Mouse (Mus musculus) embryonic fibroblast, embryonic 13.5 days (primary cell): ENCODE results near the gene Cox4i2.

Experiments
- CTCF ChIP-seq: IDR thresholded peaks from 2 replicates; pipeline ENCODE4 v1.5.1; 2011; ENCODE audit warnings: mild to moderate bottlenecking, control low read depth, low read length, moderate library complexity, borderline replicate concordance; ENCODE audit not compliant: insufficient read depth
- POLR2A ChIP-seq: IDR thresholded peaks from 2 replicates; pipeline ENCODE4 v1.6.1; 2011; ENCODE audit warnings: low read depth, mild to moderate bottlenecking, control low read depth, low read length, moderate library complexity

DNA sequence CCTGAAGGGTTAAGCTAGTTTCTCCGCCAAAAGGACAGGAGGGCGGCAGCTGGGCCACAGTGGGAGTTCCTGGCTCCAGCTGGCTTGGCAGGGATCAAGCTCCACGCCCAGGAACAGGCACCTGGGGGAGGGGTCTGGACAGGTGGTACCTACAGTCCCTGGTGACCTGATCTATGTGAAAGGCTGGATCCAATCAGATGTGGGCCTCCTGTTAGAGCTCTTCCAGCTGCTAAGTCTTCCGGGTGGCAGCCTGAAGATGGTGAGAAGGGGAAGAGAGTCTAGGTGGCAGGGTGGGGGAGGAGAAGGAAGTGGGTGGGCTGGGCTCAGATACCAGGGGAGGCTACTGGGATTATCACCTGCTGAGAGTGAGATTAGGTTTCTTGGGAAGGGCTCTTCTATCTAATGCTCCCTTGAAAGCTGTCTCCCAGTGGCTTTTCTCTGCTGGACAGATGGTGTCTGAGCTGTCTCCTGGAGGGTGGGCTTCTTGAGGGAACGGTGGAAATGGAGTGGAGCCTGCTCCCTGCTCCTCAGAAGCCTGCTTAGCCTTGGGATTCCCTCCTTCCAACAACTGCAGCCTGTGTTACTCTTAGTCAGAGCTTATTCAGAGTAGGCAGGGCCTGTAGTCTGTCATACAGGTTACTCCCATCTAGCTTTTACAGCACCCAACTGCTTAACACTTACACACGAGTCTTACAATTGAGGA is 50.6 kb downstream of the Cox4i2 start:
- no peak for TF ChIP-seq CTCF
- no peak for TF ChIP-seq POLR2A
